Mouse (Mus musculus): ENCODE results near the gene Cc2d1a. TPM values are rescaled to one million over a fixed set of nuclear protein-coding genes. Genes with fewer than 3 reads are reported as not detected.

The Cc2d1a gene
- polyA plus RNA-seq, 1 experiment from 2014 or later, result 27.5 TPM

GRCm38 (mm10) chr8:84176560-84176959 lies 28.8 kb upstream of the Cc2d1a start:
- peaks cover 32% of the 10 kb centered on the region for H3K4me1 ChIP-seq
- no peak overlapping the region for H3K4me3 ChIP-seq
- WGBS, result 29% methylated on average over 3 of the region's 3 CpGs
- no peak overlapping the region for H3K9ac ChIP-seq
- H3K36me3 ChIP-seq, result peaks cover 65% of the 10 kb centered on the region
- ATAC-seq (ENCODE audit: insufficient number of reproducible peaks, insufficient read depth, low FRiP score, low TSS enrichment), result no peak
- 0 out of 2 replicates have a peak overlapping the region, but pooled peaks have one; percentile 13 for H3K4me2 ChIP-seq (replicated peaks)
- no peaks in the 10 kb centered on the region for H3K27me3 ChIP-seq
- H3K27ac ChIP-seq, result no peak overlapping the region
- no peaks in the 10 kb centered on the region for H3K9me3 ChIP-seq

GRCm38 (mm10) chr8:84173861-84174260 lies 26.1 kb upstream of the Cc2d1a start:
- Histone ChIP-seq H3K27ac (no peak overlapping the region), H3K9ac (no peak overlapping the region), H3K9me3 (no peaks in the 10 kb centered on the region), H3K4me1 (peaks cover 5% of the 10 kb centered on the region), H3K36me3 (peaks cover 81% of the 10 kb centered on the region), H3K4me3 (no peak overlapping the region), H3K27me3 (no peaks in the 10 kb centered on the region), H3K4me2 (replicated peaks) (no peak overlapping the region)
- no peak for ATAC-seq (ENCODE audit: insufficient number of reproducible peaks, insufficient read depth, low FRiP score, low TSS enrichment)
- WGBS, result 84% methylated on average over 6 of the region's 6 CpGs

- 91% methylated on average over 5 of the region's 5 CpGs for WGBS
- Histone ChIP-seq H3K4me1 (no peaks in the 10 kb centered on the region), H3K27me3 (no peaks in the 10 kb centered on the region), H3K27ac (no peak overlapping the region), H3K36me3 (peaks cover 51% of the 10 kb centered on the region), H3K9ac (no peak overlapping the region), H3K9me3 (no peaks in the 10 kb centered on the region), H3K4me3 (no peak overlapping the region), H3K4me2 (replicated peaks) (no peak overlapping the region)
- ATAC-seq (ENCODE audit: insufficient number of reproducible peaks, insufficient read depth, low FRiP score, low TSS enrichment), result no peak
Observed at GRCm38 (mm10) chr8:84170096-84170495, 22.4 kb upstream of the Cc2d1a start.

- no peaks in the 10 kb centered on the region for H3K9me3 ChIP-seq
- peaks cover 27% of the 10 kb centered on the region for H3K36me3 ChIP-seq
- no peak overlapping the region for H3K4me3 ChIP-seq
- H3K4me1 ChIP-seq, result no peaks in the 10 kb centered on the region
- H3K9ac ChIP-seq, result no peak overlapping the region
- no peaks in the 10 kb centered on the region for H3K27me3 ChIP-seq
- no peak for ATAC-seq (ENCODE audit: insufficient number of reproducible peaks, insufficient read depth, low FRiP score, low TSS enrichment)
- no peak overlapping the region for H3K27ac ChIP-seq
- 89% methylated on average over 2 of the region's 2 CpGs for WGBS
- H3K4me2 ChIP-seq (replicated peaks), result no peak overlapping the region
Observed at GRCm38 (mm10) chr8:84167696-84168095, 20.0 kb upstream of the Cc2d1a start.

GRCm38 (mm10) chr8:84157620-84158019 lies 9.9 kb upstream of the Cc2d1a start:
- no peak overlapping the region for H3K4me2 ChIP-seq (replicated peaks)
- no peak for ATAC-seq (ENCODE audit: insufficient number of reproducible peaks, insufficient read depth, low FRiP score, low TSS enrichment)
- WGBS, result 93% methylated on average over 4 of the region's 4 CpGs

GRCm38 (mm10) chr8:84149181-84149580 lies 1.4 kb upstream of the Cc2d1a start:
- H3K27me3 ChIP-seq, result no peaks in the 10 kb centered on the region
- ATAC-seq (ENCODE audit: insufficient number of reproducible peaks, insufficient read depth, low FRiP score, low TSS enrichment), result no peak
- H3K27ac ChIP-seq, result no peak overlapping the region

More at GRCm38 (mm10) chr8:84157620-84158019, 9.9 kb upstream of the Cc2d1a start:
- no peaks in the 10 kb centered on the region for H3K9me3 ChIP-seq
- H3K27ac ChIP-seq, result no peak overlapping the region
- H3K27me3 ChIP-seq, result no peaks in the 10 kb centered on the region
- peaks cover 24% of the 10 kb centered on the region for H3K36me3 ChIP-seq
- H3K4me1 ChIP-seq, result no peaks in the 10 kb centered on the region
- H3K9ac ChIP-seq, result no peak overlapping the region
- no peak overlapping the region for H3K4me3 ChIP-seq

GRCm38 (mm10) chr8:84148531-84148850 lies 755 bp upstream of the Cc2d1a start:
- Histone ChIP-seq H3K36me3 (peaks cover 19% of the 10 kb centered on the region), H3K9me3 (no peaks in the 10 kb centered on the region), H3K4me3 (0 out of 2 replicates have a peak overlapping the region, but pooled peaks have one; percentile 71), H3K4me2 (replicated peaks) (peak overlapping the region; percentile 84), H3K27me3 (no peaks in the 10 kb centered on the region), H3K4me1 (peaks cover 19% of the 10 kb centered on the region), H3K27ac (no peak overlapping the region), H3K9ac (no peak overlapping the region; the same call in 1 of the 2 replicates)
- no peak for ATAC-seq (ENCODE audit: insufficient number of reproducible peaks, insufficient read depth, low FRiP score, low TSS enrichment)
- 94% methylated on average over 5 of the region's 5 CpGs for WGBS

More at GRCm38 (mm10) chr8:84149181-84149580, 1.4 kb upstream of the Cc2d1a start:
- WGBS, result 67% methylated on average over 3 of the region's 3 CpGs
- no peak overlapping the region for H3K4me2 ChIP-seq (replicated peaks)
- H3K4me3 ChIP-seq, result no peak overlapping the region
- H3K36me3 ChIP-seq, result peaks cover 12% of the 10 kb centered on the region; the same call in 1 of the 2 replicates
- no peaks in the 10 kb centered on the region for H3K9me3 ChIP-seq
- peaks cover 19% of the 10 kb centered on the region for H3K4me1 ChIP-seq
- H3K9ac ChIP-seq, result no peak overlapping the region

GRCm38 (mm10) chr8:84147324-84147766 lies 391 bp downstream of the Cc2d1a start:
- no peaks in the 10 kb centered on the region for H3K9me3 ChIP-seq
- H3K27me3 ChIP-seq, result no peaks in the 10 kb centered on the region
- WGBS, result 5% methylated on average over 14 of the region's 14 CpGs
- peak; percentile 62; the same call in 1 of the 2 replicates for ATAC-seq (ENCODE audit: insufficient number of reproducible peaks, insufficient read depth, low FRiP score, low TSS enrichment)
- peak overlapping the region; percentile 81 for H3K9ac ChIP-seq
- H3K4me2 ChIP-seq (replicated peaks), result peak overlapping the region; percentile 84
- peaks cover 30% of the 10 kb centered on the region for H3K36me3 ChIP-seq
- H3K27ac ChIP-seq, result peak overlapping the region; percentile 30; the same call in 1 of the 2 replicates
- H3K4me3 ChIP-seq, result peak overlapping the region; percentile 71
- peaks cover 19% of the 10 kb centered on the region for H3K4me1 ChIP-seq

GRCm38 (mm10) chr8:84144636-84145245 lies 3.0 kb downstream of the Cc2d1a start:
- no peak for ATAC-seq (ENCODE audit: insufficient number of reproducible peaks, insufficient read depth, low FRiP score, low TSS enrichment)
- whole genome bisulfite sequencing, result 90% methylated on average over 8 of the region's 8 CpGs
- peaks cover 55% of the 10 kb centered on the region for H3K36me3 ChIP-seq

GRCm38 (mm10) chr8:84140838-84141237 lies 6.9 kb downstream of the Cc2d1a start:
- Histone ChIP-seq H3K27me3 (no peaks in the 10 kb centered on the region), H3K4me3 (no peak overlapping the region), H3K4me1 (no peaks in the 10 kb centered on the region), H3K9me3 (no peaks in the 10 kb centered on the region), H3K36me3 (peaks cover 94% of the 10 kb centered on the region), H3K27ac (no peak overlapping the region), H3K9ac (no peak overlapping the region), H3K4me2 (replicated peaks) (no peak overlapping the region)
- ATAC-seq (ENCODE audit: insufficient number of reproducible peaks, insufficient read depth, low FRiP score, low TSS enrichment), result no peak
- WGBS, result 85% methylated on average over 4 of the region's 4 CpGs

More at GRCm38 (mm10) chr8:84144636-84145245, 3.0 kb downstream of the Cc2d1a start:
- Histone ChIP-seq H3K27me3 (no peaks in the 10 kb centered on the region), H3K9ac (no peak overlapping the region), H3K9me3 (no peaks in the 10 kb centered on the region), H3K4me3 (no peak overlapping the region), H3K4me1 (peaks cover 19% of the 10 kb centered on the region), H3K4me2 (replicated peaks) (no peak overlapping the region), H3K27ac (no peak overlapping the region)

GRCm38 (mm10) chr8:84137848-84138247 lies 9.9 kb downstream of the Cc2d1a start:
- H3K36me3 ChIP-seq, result peaks cover 98% of the 10 kb centered on the region
- no peak overlapping the region for H3K4me2 ChIP-seq (replicated peaks)
- H3K4me3 ChIP-seq, result no peak overlapping the region
- H3K4me1 ChIP-seq, result no peaks in the 10 kb centered on the region
- no peak overlapping the region for H3K9ac ChIP-seq
- no peaks in the 10 kb centered on the region for H3K27me3 ChIP-seq
- H3K9me3 ChIP-seq, result no peaks in the 10 kb centered on the region
- H3K27ac ChIP-seq, result no peak overlapping the region
- WGBS, result 86% methylated on average over 3 of the region's 3 CpGs
- no peak for ATAC-seq (ENCODE audit: insufficient number of reproducible peaks, insufficient read depth, low FRiP score, low TSS enrichment)

- Histone ChIP-seq H3K27me3 (no peaks in the 10 kb centered on the region), H3K9me3 (no peaks in the 10 kb centered on the region), H3K4me1 (peaks cover 10% of the 10 kb centered on the region; the same call in 1 of the 2 replicates), H3K4me3 (no peak overlapping the region), H3K27ac (no peak overlapping the region), H3K9ac (no peak overlapping the region), H3K36me3 (peaks cover 57% of the 10 kb centered on the region), H3K4me2 (replicated peaks) (no peak overlapping the region)
- no peak for ATAC-seq (ENCODE audit: insufficient number of reproducible peaks, insufficient read depth, low FRiP score, low TSS enrichment)
- 91% methylated on average over 8 of the region's 8 CpGs for WGBS
Observed at GRCm38 (mm10) chr8:84132225-84132624, 15.5 kb downstream of the Cc2d1a start.
